Mouse (Mus musculus) liver, postnatal 0 days (tissue): ENCODE data around the gene Dhps.
A peak's percentile ranks its signal among the peaks of the same experiment; 100 is the strongest.

ENCODE experiments used
- CTCF ChIP-seq: sonication (generic); IDR thresholded peaks from 2 replicates; pipeline ENCODE4 v1.5.1; 2016; ENCODE audit warnings: antibody characterized with exemption, low read depth
- EP300 ChIP-seq: IDR thresholded peaks from 2 replicates; pipeline ENCODE4 v1.6.1; 2016; ENCODE audit warnings: antibody characterized with exemption, low read depth, mild to moderate bottlenecking

DNA sequence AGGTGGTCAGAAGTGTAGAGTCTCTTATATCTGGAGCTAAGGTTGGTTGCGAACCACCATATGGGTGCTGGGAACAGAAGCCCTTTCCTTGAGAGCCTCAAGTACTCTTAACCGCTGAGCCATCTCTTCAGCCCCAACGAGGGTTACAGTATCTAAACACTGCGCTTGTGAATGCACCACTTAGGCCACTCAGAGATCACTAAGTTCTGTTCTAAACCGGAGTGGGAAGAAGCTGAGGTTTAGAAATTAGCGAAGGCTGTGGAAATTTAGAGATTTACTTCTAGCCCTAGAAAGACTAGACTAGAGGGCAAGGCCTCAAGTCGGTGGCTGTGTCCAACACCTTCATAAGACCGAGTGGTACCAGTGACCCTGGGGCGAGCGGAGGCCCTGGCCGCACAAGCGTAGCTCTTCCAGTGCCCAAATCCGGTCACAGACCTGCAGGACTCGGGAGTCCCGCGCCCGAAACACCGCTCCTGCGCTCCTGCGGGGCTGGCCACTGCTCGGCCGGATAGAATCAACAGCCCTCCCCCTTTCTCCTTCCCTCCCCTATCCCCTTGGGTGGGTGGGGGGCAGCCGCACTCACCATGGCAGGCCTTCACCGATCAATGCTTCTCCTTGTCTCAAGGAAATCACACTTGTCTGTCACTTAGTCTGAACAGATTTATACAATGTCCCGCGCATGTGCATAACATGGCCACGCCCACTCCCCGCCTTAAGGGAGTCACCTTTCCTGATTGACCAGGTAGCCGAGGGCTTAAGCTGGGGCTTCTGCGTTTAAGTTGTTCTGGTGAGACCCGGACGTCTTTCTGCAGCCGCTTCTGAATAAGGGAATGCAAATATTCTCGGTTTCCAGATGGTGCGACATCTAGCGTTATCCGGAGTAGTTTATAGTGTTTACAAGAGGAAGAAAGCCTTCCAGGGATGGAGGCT lies 47.8 kb downstream of the Dhps start:
- TF ChIP-seq EP300 (no peak), CTCF (peak; percentile 41)
